Mouse (Mus musculus) stomach, postnatal 0 days (tissue): ENCODE measurements around the gene Alox12e.
"Not testable (repeated sequence)": the region's sequence is repeated elsewhere in the genome, so short reads cannot be mapped to it uniquely, and the experiment has no call there.

Source experiments
- CTCF ChIP-seq: IDR thresholded peaks from 2 replicates; pipeline ENCODE4 v1.5.1; 2016; ENCODE audit warnings: antibody characterized with exemption, low read depth, mild to moderate bottlenecking, moderate library complexity
- EP300 ChIP-seq: optimal IDR thresholded peaks from 2 replicates; pipeline ENCODE3; 2016; ENCODE audit warnings: antibody characterized with exemption

GRCm38 (mm10) chr11:70368626-70369025, 46.2 kb upstream of the Alox12e start:
- TF ChIP-seq CTCF, EP300: not testable (repeated sequence)
